Mouse (Mus musculus) erythroblast, embryonic 14.5 days (primary cell): ENCODE results near the gene Ucn2. TPM values are rescaled to one million over a fixed set of nuclear protein-coding genes. Genes with fewer than 3 reads are reported as not detected.

ENCODE experiments used
- H3K27me3 ChIP-seq: 2 replicates; pipeline ENCODE4 v1.6.1; 2012; ENCODE audit warnings: inconsistent platforms; ENCODE audit not compliant: control insufficient read depth
- H3K36me3 ChIP-seq: 2 replicates; pipeline ENCODE4 v1.6.1; 2012; ENCODE audit warnings: mild to moderate bottlenecking, inconsistent platforms; ENCODE audit not compliant: control insufficient read depth
- H3K4me1 ChIP-seq: 2 replicates; pipeline ENCODE4 v1.6.1; 2012; ENCODE audit warnings: inconsistent platforms; ENCODE audit not compliant: control insufficient read depth
- H3K4me3 ChIP-seq: replicated peaks from 2 replicates; pipeline ENCODE3; 2012; ENCODE audit warnings: moderate library complexity, mild to moderate bottlenecking, inconsistent platforms
- H3K9me3 ChIP-seq: 2 replicates; pipeline ENCODE4 v1.6.1; 2012; ENCODE audit warnings: low read length, inconsistent platforms, mixed read lengths; ENCODE audit not compliant: control insufficient read depth
- GATA1 ChIP-seq: IDR thresholded peaks from 2 replicates; pipeline ENCODE4 v1.6.1; 2012; ENCODE audit warnings: low read length, inconsistent platforms, mixed read lengths
- TAL1 ChIP-seq: IDR thresholded peaks from 3 replicates; pipeline ENCODE4 v1.6.1; 2012; ENCODE audit warnings: low read length, inconsistent platforms, mixed read lengths
- polyA plus RNA-seq: library from polyadenylated mRNA; stranded (reverse); fragments of >175 nt; gene quantifications from 2 replicates; pipeline ENCODE4 v1.2.3, GENCODE M21; 2012

Gene Ucn2
- polyA plus RNA-seq, 1 experiment, result not detected

- Histone ChIP-seq H3K36me3 (peaks cover 3% of the 10 kb centered on the region; the same call in 1 of the 2 replicates), H3K4me1 (no peaks in the 10 kb centered on the region), H3K27me3 (peaks cover 26% of the 10 kb centered on the region), H3K9me3 (no peaks in the 10 kb centered on the region), H3K4me3 (no peak overlapping the region)
- no peak for TF ChIP-seq GATA1
Observed at GRCm38 (mm10) chr9:108955846-108956245, 30.0 kb upstream of the Ucn2 start.

- Histone ChIP-seq H3K9me3 (no peaks in the 10 kb centered on the region), H3K36me3 (no peaks in the 10 kb centered on the region), H3K4me3 (no peak overlapping the region), H3K27me3 (no peaks in the 10 kb centered on the region), H3K4me1 (no peaks in the 10 kb centered on the region; the same call in 1 of the 2 replicates)
- TF ChIP-seq GATA1 (no peak), TAL1 (no peak)
Observed at GRCm38 (mm10) chr9:108963577-108963976, 22.2 kb upstream of the Ucn2 start.

DNA sequence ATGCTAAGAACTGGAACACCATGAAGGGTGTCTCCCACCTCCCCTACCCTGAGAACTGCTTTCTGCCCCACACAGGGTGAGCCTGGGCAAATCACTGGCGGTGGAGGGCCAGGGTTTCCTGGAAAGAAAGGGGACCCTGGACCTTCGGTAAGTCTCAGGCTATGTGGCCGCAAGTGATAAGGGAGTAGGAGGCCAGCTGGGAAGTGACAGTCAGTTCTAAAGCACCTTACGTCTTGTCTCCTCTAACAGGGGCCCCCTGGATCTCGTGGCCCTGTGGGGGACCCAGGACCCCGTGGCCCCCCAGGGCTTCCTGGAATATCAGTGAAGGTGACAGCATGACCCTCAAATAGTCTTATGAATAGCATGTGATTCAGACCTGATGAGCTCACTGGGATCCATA, 21.5 kb upstream of the Ucn2 start:
- H3K4me1 ChIP-seq, result no peaks in the 10 kb centered on the region; the same call in 1 of the 2 replicates
- TF ChIP-seq GATA1 (no peak), TAL1 (no peak)
- no peaks in the 10 kb centered on the region for H3K27me3 ChIP-seq
- no peaks in the 10 kb centered on the region for H3K36me3 ChIP-seq
- no peak overlapping the region for H3K4me3 ChIP-seq
- no peaks in the 10 kb centered on the region for H3K9me3 ChIP-seq

DNA sequence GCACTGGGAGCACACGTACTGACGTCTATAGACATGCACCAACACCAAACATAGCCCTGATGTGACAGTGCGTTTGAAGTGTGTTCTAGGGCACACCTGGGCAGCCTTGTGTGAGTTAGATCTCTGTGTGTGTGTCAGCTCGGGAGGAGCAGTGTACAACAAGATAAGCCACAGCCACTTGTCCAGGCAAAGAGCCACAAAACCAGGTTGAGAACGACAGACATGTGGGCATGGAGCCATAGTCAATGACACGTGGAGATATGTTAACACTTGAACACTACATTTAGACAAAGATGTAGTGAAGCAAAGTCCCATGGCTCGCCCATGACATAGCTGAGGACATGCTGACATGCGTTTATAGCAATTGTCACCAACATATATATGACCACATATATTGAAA, 15.2 kb upstream of the Ucn2 start:
- no peak overlapping the region for H3K4me3 ChIP-seq
- no peaks in the 10 kb centered on the region for H3K4me1 ChIP-seq
- no peak for TF ChIP-seq GATA1
- no peak for TF ChIP-seq TAL1
- H3K36me3 ChIP-seq, result no peaks in the 10 kb centered on the region
- H3K27me3 ChIP-seq, result no peaks in the 10 kb centered on the region
- H3K9me3 ChIP-seq, result no peaks in the 10 kb centered on the region

DNA sequence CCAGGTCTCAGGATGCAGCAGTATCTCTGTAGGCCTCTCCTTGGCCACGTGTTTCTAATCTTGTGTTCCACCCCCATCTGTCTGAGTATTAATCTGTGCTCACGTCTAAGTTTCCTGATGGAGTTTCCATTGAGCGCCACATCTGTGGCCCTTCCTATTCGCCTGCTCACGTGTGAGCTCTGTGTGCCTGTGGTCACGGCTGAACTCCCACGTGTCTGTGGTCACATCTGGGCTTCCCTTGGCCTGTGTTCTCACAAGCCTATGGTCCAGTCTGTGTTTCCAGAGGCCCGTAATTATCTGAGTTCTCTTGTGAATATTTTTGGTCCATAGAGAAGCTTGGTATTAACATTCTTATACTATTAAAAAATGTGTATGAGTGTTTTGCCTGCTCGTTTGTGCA, 9.3 kb upstream of the Ucn2 start:
- H3K4me3 ChIP-seq, result no peak overlapping the region
- H3K36me3 ChIP-seq, result no peaks in the 10 kb centered on the region
- TF ChIP-seq GATA1 (no peak), TAL1 (no peak)
- H3K27me3 ChIP-seq, result no peaks in the 10 kb centered on the region
- H3K9me3 ChIP-seq, result no peaks in the 10 kb centered on the region
- no peaks in the 10 kb centered on the region for H3K4me1 ChIP-seq

DNA sequence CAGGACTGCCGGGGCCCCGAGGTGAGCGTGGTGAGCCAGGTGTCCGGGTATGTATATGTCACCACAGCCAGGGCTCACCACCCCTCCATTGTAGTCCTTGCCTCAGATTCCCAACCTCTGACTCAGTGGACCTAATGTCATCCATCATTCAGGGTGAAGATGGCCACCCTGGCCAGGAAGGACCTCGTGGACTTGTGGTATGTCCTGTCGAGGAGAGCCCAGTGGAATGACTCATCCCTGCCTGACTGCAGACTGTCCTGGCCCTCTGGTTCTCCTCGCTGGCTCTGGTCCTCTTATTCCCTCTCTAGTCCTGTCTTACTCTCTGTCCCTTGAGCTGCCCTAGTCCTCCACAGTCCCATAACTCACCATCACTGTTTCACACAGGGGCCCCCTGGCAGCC, 7.8 kb upstream of the Ucn2 start:
- TF ChIP-seq GATA1 (no peak), TAL1 (no peak)
- no peak overlapping the region for H3K4me3 ChIP-seq
- no peaks in the 10 kb centered on the region for H3K27me3 ChIP-seq

GRCm38 (mm10) chr9:108982498-108982897, 3.3 kb upstream of the Ucn2 start:
- TF ChIP-seq TAL1 (no peak), GATA1 (no peak)
- Histone ChIP-seq H3K27me3 (peaks cover 7% of the 10 kb centered on the region), H3K4me3 (no peak overlapping the region)

More for the DNA sequence above, 7.8 kb upstream of the Ucn2 start:
- no peaks in the 10 kb centered on the region for H3K9me3 ChIP-seq
- H3K36me3 ChIP-seq, result no peaks in the 10 kb centered on the region
- H3K4me1 ChIP-seq, result peaks cover 10% of the 10 kb centered on the region

DNA sequence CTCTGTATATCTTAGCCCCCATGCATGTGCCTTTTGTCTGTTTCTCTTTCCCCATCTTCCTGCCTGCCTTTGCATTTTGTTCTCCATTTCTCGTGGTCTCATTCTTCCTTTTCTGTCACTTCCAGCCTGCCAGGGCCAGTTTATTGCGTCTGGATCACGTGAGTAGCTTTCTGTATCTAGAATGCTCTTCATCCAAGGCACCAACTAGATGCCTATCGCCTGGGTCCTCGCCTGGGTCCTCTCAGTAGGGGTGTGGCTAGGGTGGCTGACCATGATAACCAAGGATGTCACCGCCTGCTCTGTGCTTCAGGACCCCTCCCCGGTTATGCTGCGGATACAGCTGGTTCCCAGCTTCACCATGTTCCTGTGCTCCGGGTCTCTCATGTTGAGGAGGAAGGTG, 2.6 kb upstream of the Ucn2 start:
- Histone ChIP-seq H3K36me3 (no peaks in the 10 kb centered on the region), H3K4me1 (peaks cover 39% of the 10 kb centered on the region), H3K4me3 (peak overlapping the region; percentile 21), H3K9me3 (no peaks in the 10 kb centered on the region), H3K27me3 (peaks cover 7% of the 10 kb centered on the region)
- TF ChIP-seq GATA1, result no peak
- TF ChIP-seq TAL1, result no peak

More at GRCm38 (mm10) chr9:108982498-108982897, 3.3 kb upstream of the Ucn2 start:
- Histone ChIP-seq H3K9me3 (no peaks in the 10 kb centered on the region), H3K4me1 (peaks cover 32% of the 10 kb centered on the region), H3K36me3 (no peaks in the 10 kb centered on the region)

- no peak for TF ChIP-seq GATA1
- TF ChIP-seq TAL1, result no peak
- Histone ChIP-seq H3K9me3 (no peaks in the 10 kb centered on the region), H3K4me1 (peaks cover 75% of the 10 kb centered on the region), H3K36me3 (no peaks in the 10 kb centered on the region), H3K27me3 (peaks cover 7% of the 10 kb centered on the region), H3K4me3 (no peak overlapping the region)
Observed at GRCm38 (mm10) chr9:108987704-108988350, 2.0 kb downstream of the Ucn2 start.
